Mouse (Mus musculus) intestine, postnatal 0 days (tissue): ENCODE data around the gene Rnf185. TPM values are rescaled to one million over a fixed set of nuclear protein-coding genes. Genes with fewer than 3 reads are reported as not detected.
A peak's percentile ranks its signal among the peaks of the same experiment; 100 is the strongest.

Source experiments
- ATAC-seq: fragments of 200-750 bp; cut with Nextera tagmentation; 2 replicates; pipeline ENCODE4 v1.8.0; 2017; ENCODE audit warnings: mild to moderate bottlenecking, moderate TSS enrichment, moderate library complexity
- H3K27ac ChIP-seq: fragments of 300-500 bp; sonication (generic); 2 replicates; pipeline ENCODE4 v1.5.1; 2014; ENCODE audit warnings: mild to moderate bottlenecking, low read depth, low read length, moderate library complexity
- H3K27me3 ChIP-seq: fragments of 300-500 bp; sonication (generic); replicated peaks from 2 replicates; pipeline ENCODE4 v1.6.1; 2014; ENCODE audit warnings: low read length, mixed read lengths; ENCODE audit not compliant: control insufficient read depth, insufficient read depth
- H3K36me3 ChIP-seq: fragments of 300-500 bp; sonication (generic); 2 replicates; pipeline ENCODE4 v1.6.1; 2014; ENCODE audit warnings: mild to moderate bottlenecking, moderate library complexity; ENCODE audit not compliant: control insufficient read depth, insufficient read depth
- H3K4me1 ChIP-seq: fragments of 300-500 bp; sonication (generic); replicated peaks from 2 replicates; pipeline ENCODE4 v1.6.1; 2014; ENCODE audit warnings: antibody characterized with exemption, low read length, mixed read lengths; ENCODE audit not compliant: control insufficient read depth, insufficient read depth
- H3K4me2 ChIP-seq: fragments of 300-500 bp; sonication (generic); replicated peaks from 2 replicates; pipeline ENCODE4 v1.6.1; 2014; ENCODE audit warnings: low read depth, mild to moderate bottlenecking, moderate library complexity
- H3K4me3 ChIP-seq: fragments of 300-500 bp; sonication (generic); 2 replicates; pipeline ENCODE4 v1.5.1; 2014; ENCODE audit warnings: low read depth, low read length
- H3K9ac ChIP-seq: fragments of 300-500 bp; sonication (generic); 2 replicates; pipeline ENCODE4 v1.6.1; 2014; ENCODE audit warnings: mild to moderate bottlenecking, low read depth, low read length
- H3K9me3 ChIP-seq: fragments of 300-500 bp; sonication (generic); 2 replicates; pipeline ENCODE4 v1.6.1; 2016; ENCODE audit warnings: mixed run types; ENCODE audit not compliant: control insufficient read depth
- CTCF ChIP-seq: sonication (generic); IDR thresholded peaks from 2 replicates; pipeline ENCODE4 v1.5.1; 2016; ENCODE audit warnings: low read depth, mild to moderate bottlenecking, control low read depth, antibody characterized with exemption, moderate library complexity
- WGBS: fragments of 180-500 bp; shearing (Covaris S2); extraction: QIAGEN DNeasy Blood & Tissue Kit; methylation state at CpG from one replicate; pipeline ENCODE4 v1.1.7; 2014; 5-methylcytosine and 5-hydroxymethylcytosine counted together
- polyA plus RNA-seq: library from polyadenylated mRNA; unstranded; fragments of >200 nt; fragmentation: Nextera tagmentation; extraction: Ambion mirVana; gene quantifications from 2 replicates; pipeline ENCODE4 v1.2.1, GENCODE M21; 2015

The Rnf185 gene
- polyA plus RNA-seq, 1 experiment from 2014 or later, result 31.1 TPM

DNA sequence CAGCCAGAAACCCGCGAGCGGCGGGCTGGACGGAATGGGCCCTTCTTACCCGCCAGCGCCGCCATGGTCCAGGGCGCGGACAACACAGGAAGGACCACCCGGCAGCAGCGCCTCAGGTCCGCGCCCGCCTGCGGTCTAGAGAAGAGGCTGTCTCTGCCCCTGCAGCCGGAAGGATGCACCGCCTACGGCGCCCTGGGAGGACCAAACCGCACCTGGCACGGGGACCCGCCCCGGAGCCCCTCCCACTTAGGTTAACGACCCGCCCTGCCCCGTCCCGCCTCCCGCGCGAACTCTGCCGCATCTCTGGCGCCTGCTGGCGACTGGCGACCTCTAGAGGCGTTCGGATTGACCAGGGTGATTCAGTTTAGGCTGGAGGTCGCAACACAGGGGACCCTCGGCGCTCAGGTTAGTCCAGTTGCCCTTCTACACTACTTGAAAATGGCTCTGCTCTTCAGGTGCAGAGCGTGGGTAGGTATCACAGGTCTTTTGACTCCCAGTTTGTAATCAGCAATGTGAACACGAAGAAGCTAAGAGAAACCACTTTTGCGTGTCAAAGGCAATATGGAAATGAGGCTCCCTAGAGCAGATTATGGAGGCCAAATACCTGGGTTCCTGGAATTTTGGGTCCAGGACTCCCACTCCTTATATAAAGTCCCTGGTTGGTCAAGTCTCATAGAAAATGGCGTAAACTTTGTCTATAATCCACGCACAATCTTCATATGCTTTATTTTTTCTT is 43.0 kb downstream of the Rnf185 start, which contains the start of gene Limk2:
TSS of gene Limk2 (minus strand) at position 193 of the 736 bp plus-strand sequence.
- H3K27ac ChIP-seq, result peak within 1 kb of the TSS; percentile 74
- H3K4me2 ChIP-seq, result peak within 1 kb of the TSS; percentile 87
- no peaks in the 10 kb centered on the region for H3K9me3 ChIP-seq
- 3% methylated on average over 41 of the region's 45 CpGs for WGBS
- H3K27me3 ChIP-seq, result no peaks in the 10 kb centered on the region
- ATAC-seq, result peak; percentile 96
- H3K9ac ChIP-seq, result peak within 1 kb of the TSS; percentile 69
- no peaks in the 10 kb centered on the region for H3K4me1 ChIP-seq
- peak; percentile 96 for TF ChIP-seq CTCF
- H3K36me3 ChIP-seq, result peaks cover 6% of the 10 kb centered on the region; the same call in 1 of the 2 replicates
- H3K4me3 ChIP-seq, result peak within 1 kb of the TSS; percentile 80

DNA sequence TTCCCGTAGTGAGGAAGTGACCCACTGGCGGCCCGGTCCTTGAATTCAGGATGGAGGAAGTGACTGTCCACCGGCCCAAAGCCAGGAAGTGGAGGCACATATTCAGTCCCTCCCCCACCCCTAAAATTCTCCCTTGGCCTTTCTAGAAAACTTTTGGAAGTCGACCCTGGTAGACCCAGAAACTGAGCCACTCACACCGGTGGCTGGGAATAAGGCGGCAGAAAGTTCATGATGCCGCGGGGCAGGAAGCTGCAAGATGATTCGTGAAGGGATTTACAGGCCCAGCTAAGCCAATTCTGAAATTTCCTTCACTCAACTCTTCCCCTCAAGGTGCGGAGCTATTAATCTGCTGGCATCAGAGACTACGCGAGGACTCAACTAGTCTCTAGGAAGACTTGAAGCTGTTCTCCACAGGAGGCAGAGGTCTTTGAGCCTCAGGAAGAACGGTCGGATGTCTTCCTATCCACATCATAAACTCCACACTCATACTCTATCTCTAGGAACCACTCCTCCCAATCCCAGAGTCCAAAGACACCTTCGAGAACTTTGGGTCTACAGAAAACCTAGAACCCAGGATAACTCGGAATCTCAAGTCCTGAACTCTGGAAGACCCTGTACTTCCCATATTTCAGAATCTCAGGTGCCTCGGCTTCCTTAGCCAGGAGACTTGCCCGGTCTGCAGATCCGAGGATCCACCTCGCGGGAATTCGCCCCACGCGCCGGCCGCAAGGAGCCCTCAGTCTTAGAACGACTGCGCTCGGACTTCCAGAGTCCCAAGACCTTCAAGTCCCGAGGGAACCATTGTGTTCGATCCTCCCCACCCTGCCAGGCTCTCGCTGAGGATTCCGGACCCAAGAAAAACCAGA is 43.8 kb downstream of the Rnf185 start:
- peak overlapping the region; percentile 74 for H3K27ac ChIP-seq
- H3K9me3 ChIP-seq, result no peaks in the 10 kb centered on the region
- H3K4me1 ChIP-seq, result no peaks in the 10 kb centered on the region
- no peaks in the 10 kb centered on the region for H3K27me3 ChIP-seq
- TF ChIP-seq CTCF, result no peak
- H3K36me3 ChIP-seq, result no peaks in the 10 kb centered on the region
- peak overlapping the region; percentile 69 for H3K9ac ChIP-seq
- ATAC-seq, result no peak; the same call in 1 of the 2 replicates
- peak overlapping the region; percentile 87 for H3K4me2 ChIP-seq
- peak overlapping the region; percentile 80 for H3K4me3 ChIP-seq
- WGBS, result 1% methylated on average over 34 of the region's 34 CpGs

DNA sequence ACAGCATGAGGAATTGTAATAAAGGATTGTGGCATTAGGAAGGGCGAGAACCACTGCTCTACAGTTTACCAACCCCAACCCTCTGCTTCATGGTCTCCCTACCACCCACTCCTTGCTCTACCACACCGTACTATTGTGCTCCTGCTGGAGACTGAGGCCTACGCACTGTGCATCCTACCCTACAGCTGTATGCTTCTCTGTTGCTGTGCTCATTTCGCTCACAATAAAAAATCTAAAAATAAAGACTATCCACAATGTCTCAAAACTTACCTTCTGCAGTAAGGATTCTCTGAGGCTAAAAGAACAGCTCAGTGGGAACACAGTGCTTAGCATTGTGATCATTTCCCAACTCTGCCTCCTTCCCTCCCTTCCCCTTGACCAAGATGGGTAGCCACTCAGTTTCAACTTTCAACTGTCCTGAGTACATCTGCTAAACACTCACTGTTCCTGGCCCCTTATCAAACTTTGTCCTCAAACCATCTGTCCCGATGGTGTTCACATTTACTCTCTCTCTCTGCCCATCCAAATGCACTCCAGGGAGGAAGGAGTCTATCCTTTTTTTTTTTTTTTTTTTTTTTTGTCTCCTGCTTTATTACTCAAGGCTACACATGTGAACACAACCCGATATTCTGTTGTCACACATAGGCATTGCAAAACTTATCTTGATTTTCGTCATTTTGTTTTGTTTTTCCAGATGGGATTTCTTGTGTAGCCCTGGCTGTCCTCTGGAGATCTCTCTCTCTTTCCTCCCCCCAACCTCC is 47.7 kb downstream of the Rnf185 start:
- no peak overlapping the region for H3K9ac ChIP-seq
- H3K4me2 ChIP-seq, result no peak overlapping the region
- H3K36me3 ChIP-seq, result no peaks in the 10 kb centered on the region
- no peak overlapping the region for H3K4me3 ChIP-seq
- TF ChIP-seq CTCF, result no peak
- no peak for ATAC-seq
- H3K27me3 ChIP-seq, result no peaks in the 10 kb centered on the region
- H3K27ac ChIP-seq, result no peak overlapping the region
- no peaks in the 10 kb centered on the region for H3K9me3 ChIP-seq
- H3K4me1 ChIP-seq, result no peaks in the 10 kb centered on the region
- 67% methylated on average over 7 of the region's 7 CpGs for WGBS

DNA sequence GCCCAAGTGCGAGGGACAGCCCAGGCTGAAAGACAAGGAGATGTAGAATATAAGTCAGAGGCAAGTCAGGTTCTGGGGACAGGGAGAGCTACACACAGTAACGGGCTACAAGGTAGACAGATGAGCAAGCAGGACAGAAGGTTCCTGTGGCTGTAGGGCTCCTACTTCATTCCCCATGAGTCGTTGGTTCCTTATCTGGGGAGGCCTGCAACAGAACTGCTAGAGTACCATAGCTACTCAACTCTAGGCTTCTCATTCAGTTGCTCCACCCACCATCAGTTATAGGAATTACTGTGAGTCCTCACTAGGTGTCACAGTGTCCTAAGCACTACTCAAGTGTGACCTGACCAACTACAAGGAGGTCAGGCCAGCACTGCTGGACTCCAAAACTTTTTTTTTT is 49.1 kb downstream of the Rnf185 start:
- H3K4me2 ChIP-seq, result no peak overlapping the region

DNA sequence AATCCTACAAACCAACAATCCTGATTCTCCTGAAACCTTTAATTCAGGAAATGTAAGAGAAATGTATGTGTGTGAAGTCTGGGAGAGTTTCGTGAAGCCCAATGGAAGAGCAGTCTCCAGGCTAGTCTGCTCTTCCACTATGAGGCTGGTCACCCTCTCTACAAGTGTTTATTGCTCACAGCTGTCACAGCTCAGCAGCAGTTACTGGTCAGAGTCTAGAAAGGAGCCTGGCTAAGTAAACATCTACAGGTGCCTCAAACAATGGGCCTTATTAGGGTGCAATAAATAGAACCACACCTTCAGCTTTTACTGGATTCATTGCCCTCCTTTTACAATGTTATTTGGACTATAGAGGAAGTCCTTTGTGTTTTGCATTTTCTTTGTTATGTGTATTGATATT is 53.8 kb downstream of the Rnf185 start:
- Histone ChIP-seq H3K9ac (no peak overlapping the region), H3K9me3 (no peaks in the 10 kb centered on the region), H3K4me3 (no peak overlapping the region), H3K4me2 (0 out of 2 replicates have a peak overlapping the region, but pooled peaks have one; percentile 35), H3K36me3 (no peaks in the 10 kb centered on the region; the same call in 1 of the 2 replicates), H3K4me1 (peaks cover 7% of the 10 kb centered on the region; the same call in 1 of the 2 replicates), H3K27me3 (no peaks in the 10 kb centered on the region), H3K27ac (peak overlapping the region; percentile 75)
- peak; percentile 96 for ATAC-seq
- TF ChIP-seq CTCF, result no peak
- WGBS, result 28% methylated on average over 1 of the region's 1 CpGs

More for the DNA sequence above, 49.1 kb downstream of the Rnf185 start:
- TF ChIP-seq CTCF, result no peak
- H3K4me1 ChIP-seq, result no peaks in the 10 kb centered on the region
- H3K4me3 ChIP-seq, result no peak overlapping the region
- ATAC-seq, result no peak
- 62% methylated on average over 3 of the region's 3 CpGs for WGBS
- no peaks in the 10 kb centered on the region for H3K9me3 ChIP-seq
- H3K36me3 ChIP-seq, result no peaks in the 10 kb centered on the region
- H3K27me3 ChIP-seq, result no peaks in the 10 kb centered on the region
- H3K9ac ChIP-seq, result no peak overlapping the region
- no peak overlapping the region for H3K27ac ChIP-seq

DNA sequence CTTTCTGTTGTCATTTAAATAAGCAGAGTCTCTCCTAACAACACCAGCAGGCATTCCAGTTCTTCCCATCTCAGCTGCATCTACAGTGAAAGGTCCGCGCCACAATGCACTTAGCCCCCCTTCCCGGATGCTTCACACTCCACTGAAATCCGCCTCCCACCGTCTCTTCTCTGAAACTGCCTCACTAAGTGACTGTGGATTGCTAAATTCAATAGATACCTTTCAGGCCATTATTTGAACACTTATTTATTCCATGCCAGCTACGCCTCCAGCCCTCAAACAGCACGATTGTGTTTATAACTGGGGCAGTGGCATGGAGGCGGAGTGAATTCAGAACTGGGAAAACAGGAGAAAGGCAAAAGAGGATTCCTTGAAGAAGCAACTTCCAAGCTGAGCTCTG is 55.6 kb downstream of the Rnf185 start:
- Histone ChIP-seq H3K4me1 (peaks cover 7% of the 10 kb centered on the region; the same call in 1 of the 2 replicates), H3K9me3 (no peaks in the 10 kb centered on the region), H3K9ac (no peak overlapping the region), H3K4me2 (no peak overlapping the region), H3K36me3 (peaks cover 3% of the 10 kb centered on the region; the same call in 1 of the 2 replicates), H3K27me3 (no peaks in the 10 kb centered on the region), H3K27ac (no peak overlapping the region), H3K4me3 (no peak overlapping the region)
- ATAC-seq, result no peak
- TF ChIP-seq CTCF, result no peak
- 80% methylated on average over 8 of the region's 8 CpGs for WGBS
